Mouse (Mus musculus) midbrain, embryonic 11.5 days (tissue): ENCODE data around the gene Pptc7. TPM values are rescaled to one million over a fixed set of nuclear protein-coding genes. Genes with fewer than 3 reads are reported as not detected.

Experiments
- ATAC-seq: fragments of 200-750 bp; cut with Nextera tagmentation; 2 replicates; pipeline ENCODE4 v1.8.0; 2017; ENCODE audit warnings: moderate TSS enrichment, moderate library complexity; ENCODE audit not compliant: low FRiP score
- DNase-seq: peaks from one replicate; pipeline ENCODE4 v3.0.0; 2015; ENCODE audit warnings: low spot score; ENCODE audit errors: missing footprints
- H3K27ac ChIP-seq: fragments of 300-500 bp; sonication (generic); 2 replicates; pipeline ENCODE4 v1.5.1; 2014; ENCODE audit warnings: low read depth, low read length
- H3K27me3 ChIP-seq: fragments of 300-500 bp; sonication (generic); 2 replicates; pipeline ENCODE4 v1.6.1; 2014; ENCODE audit warnings: mild to moderate bottlenecking, low read length, moderate library complexity, mixed read lengths; ENCODE audit not compliant: control insufficient read depth, insufficient read depth
- H3K36me3 ChIP-seq: fragments of 300-500 bp; sonication (generic); 2 replicates; pipeline ENCODE4 v1.6.1; 2014; ENCODE audit warnings: mild to moderate bottlenecking, low read length, moderate library complexity, mixed read lengths; ENCODE audit not compliant: control insufficient read depth, insufficient read depth
- H3K4me1 ChIP-seq: fragments of 300-500 bp; sonication (generic); 2 replicates; pipeline ENCODE4 v1.6.1; 2014; ENCODE audit warnings: low read length; ENCODE audit not compliant: control insufficient read depth, insufficient read depth
- H3K4me2 ChIP-seq: fragments of 300-500 bp; sonication (generic); 2 replicates; pipeline ENCODE4 v1.6.1; 2014; ENCODE audit warnings: mild to moderate bottlenecking, moderate library complexity
- H3K4me3 ChIP-seq: fragments of 300-500 bp; sonication (generic); 2 replicates; pipeline ENCODE4 v1.5.1; 2014; ENCODE audit warnings: low read depth, low read length
- H3K9ac ChIP-seq: fragments of 300-500 bp; sonication (generic); 2 replicates; pipeline ENCODE4 v1.6.1; 2014; ENCODE audit warnings: low read length
- H3K9me3 ChIP-seq: fragments of 300-500 bp; sonication (generic); 2 replicates; pipeline ENCODE4 v1.6.1; 2016; ENCODE audit warnings: low read length; ENCODE audit not compliant: control insufficient read depth
- WGBS: fragments of 180-500 bp; shearing (Covaris S2); extraction: QIAGEN DNeasy Blood & Tissue Kit; methylation state at CpG from one replicate; pipeline ENCODE4 v1.1.7; 2014; 5-methylcytosine and 5-hydroxymethylcytosine counted together
- polyA plus RNA-seq: library from polyadenylated mRNA; unstranded; fragments of >200 nt; fragmentation: Nextera tagmentation; extraction: Ambion mirVana; gene quantifications from 2 replicates; pipeline ENCODE4 v1.2.1, GENCODE M21; 2014

The Pptc7 gene
- polyA plus RNA-seq, 1 experiment from 2014 or later, result 7.6 TPM

DNA sequence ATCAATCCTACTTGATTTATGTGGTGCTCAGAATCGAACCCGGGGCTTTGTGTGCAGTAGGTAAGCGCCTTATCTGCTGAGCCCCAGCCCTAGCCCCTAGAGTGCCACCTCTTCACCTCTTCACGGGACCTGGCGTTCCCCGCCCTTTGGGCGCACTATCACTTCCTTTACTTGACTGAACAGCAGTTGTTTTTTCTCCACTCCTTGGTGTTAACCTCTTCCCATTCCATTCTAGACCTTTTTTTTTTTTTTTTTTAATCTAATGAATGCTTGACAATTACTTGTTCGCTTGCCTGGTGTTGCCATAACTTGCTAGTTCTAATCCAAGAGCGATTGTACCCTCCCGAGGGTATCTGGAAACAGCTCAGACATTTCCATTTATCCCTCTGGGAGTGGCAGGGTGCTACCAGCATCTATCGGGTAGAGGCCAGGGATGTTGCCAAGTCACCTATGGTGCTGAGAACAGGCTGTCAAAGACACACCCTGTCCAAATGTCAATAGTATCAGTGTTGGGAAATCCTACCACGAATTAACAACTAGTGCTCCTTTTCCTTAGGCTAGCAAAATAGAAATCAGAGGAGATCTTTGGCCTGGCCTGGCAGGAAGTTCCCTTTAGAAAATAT is 4.3 kb upstream of the Pptc7 start:
- peaks cover 2% of the 10 kb centered on the region; the same call in 1 of the 2 replicates for H3K4me1 ChIP-seq
- no peak overlapping the region for H3K4me3 ChIP-seq
- no peak for DNase-seq
- no peaks in the 10 kb centered on the region for H3K27me3 ChIP-seq
- H3K27ac ChIP-seq, result no peak overlapping the region
- H3K4me2 ChIP-seq, result no peak overlapping the region
- H3K9me3 ChIP-seq, result no peaks in the 10 kb centered on the region
- no peaks in the 10 kb centered on the region for H3K36me3 ChIP-seq
- 82% methylated on average over 12 of the region's 12 CpGs for WGBS
- H3K9ac ChIP-seq, result no peak overlapping the region
- no peak for ATAC-seq

DNA sequence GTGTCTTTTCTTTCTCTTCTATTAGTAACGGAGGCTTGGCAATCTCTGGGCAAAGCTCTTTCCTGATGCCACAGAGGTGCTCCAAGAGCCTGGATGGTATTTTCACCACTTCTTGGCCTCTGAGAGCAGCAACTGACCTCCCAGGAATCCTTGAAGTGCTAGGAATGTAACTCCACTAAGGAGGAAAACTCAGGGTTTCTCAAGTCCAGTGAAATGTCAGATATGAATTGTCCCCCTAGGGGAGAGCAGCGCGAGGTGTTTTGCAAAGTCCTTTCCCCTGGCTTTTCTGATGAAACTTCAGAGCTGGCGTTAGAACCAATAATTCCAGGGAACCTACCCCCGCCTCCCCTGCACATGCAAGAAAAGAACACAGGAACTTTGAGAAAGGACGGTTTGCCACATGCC is 3.7 kb upstream of the Pptc7 start:
- DNase-seq, result no peak
- Histone ChIP-seq H3K27ac (no peak overlapping the region), H3K27me3 (no peaks in the 10 kb centered on the region), H3K4me1 (peaks cover 5% of the 10 kb centered on the region), H3K36me3 (no peaks in the 10 kb centered on the region), H3K4me3 (no peak overlapping the region), H3K9ac (no peak overlapping the region), H3K4me2 (no peak overlapping the region), H3K9me3 (no peaks in the 10 kb centered on the region)
- no peak for ATAC-seq
- WGBS, result 49% methylated on average over 6 of the region's 6 CpGs

DNA sequence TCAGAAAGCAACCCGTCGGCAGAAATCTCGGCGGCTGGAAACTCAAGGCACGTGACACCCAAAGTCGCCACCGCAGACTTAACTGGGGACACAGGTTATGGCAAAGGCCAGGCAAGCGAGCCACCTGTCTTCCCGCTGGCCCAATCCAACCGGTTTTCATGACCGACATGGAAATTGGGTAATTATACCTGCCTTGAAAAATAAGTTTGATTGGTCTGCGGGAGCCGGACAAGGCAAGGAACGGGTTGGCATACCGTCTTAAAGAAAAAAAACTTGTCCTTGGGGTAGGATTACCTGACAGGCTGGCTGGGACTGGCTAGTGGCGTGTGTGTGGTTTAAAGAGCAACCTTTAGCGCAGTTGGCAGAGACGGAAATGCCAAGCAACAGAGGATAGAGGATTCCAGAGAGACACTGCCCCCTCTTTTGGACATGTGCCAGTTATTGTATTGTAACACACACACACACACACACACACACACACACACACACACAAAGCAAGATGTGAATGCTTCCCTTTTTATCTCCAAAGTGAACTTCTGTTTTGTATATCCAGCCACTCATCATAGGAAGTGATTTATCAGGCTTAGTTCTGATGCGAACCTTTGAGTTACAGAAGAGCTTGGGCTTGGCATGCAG is 3.2 kb upstream of the Pptc7 start:
- H3K4me2 ChIP-seq, result no peak overlapping the region
- WGBS, result 42% methylated on average over 19 of the region's 19 CpGs
- DNase-seq, result no peak

DNA sequence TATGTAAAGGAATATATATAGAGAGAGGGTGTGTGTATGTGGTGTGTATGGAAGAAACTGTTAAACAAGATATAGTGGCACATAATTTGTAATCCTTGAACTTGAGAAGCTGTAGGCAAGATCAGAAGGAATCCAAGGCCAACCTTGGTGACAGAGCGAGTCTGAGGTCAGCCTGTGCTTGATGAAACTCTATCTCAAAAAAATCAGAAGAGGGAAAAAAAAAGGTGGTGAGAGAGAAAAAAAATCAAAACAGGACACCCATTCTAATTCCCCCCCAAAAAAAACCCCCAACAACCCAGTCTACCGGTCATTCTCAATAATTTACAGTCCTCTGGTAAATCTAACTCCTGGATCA is 360 bp upstream of the Pptc7 start:
- H3K9ac ChIP-seq, result no peak overlapping the region
- peak overlapping the region; percentile 99; the same call in 1 of the 2 replicates for H3K4me3 ChIP-seq
- H3K4me1 ChIP-seq, result peaks cover 15% of the 10 kb centered on the region
- H3K4me2 ChIP-seq, result peak overlapping the region; percentile 98
- 36% methylated on average over 2 of the region's 2 CpGs for WGBS
- H3K27ac ChIP-seq, result no peak overlapping the region
- no peaks in the 10 kb centered on the region for H3K36me3 ChIP-seq
- no peaks in the 10 kb centered on the region for H3K27me3 ChIP-seq
- H3K9me3 ChIP-seq, result no peaks in the 10 kb centered on the region
- ATAC-seq (peak; percentile 12; the same call in 1 of the 2 replicates), DNase-seq (no peak)

More for the DNA sequence above, 3.2 kb upstream of the Pptc7 start:
- Histone ChIP-seq H3K9me3 (no peaks in the 10 kb centered on the region), H3K27ac (no peak overlapping the region), H3K4me3 (no peak overlapping the region), H3K36me3 (no peaks in the 10 kb centered on the region), H3K9ac (no peak overlapping the region), H3K4me1 (peaks cover 11% of the 10 kb centered on the region), H3K27me3 (no peaks in the 10 kb centered on the region)
- ATAC-seq, result no peak

DNA sequence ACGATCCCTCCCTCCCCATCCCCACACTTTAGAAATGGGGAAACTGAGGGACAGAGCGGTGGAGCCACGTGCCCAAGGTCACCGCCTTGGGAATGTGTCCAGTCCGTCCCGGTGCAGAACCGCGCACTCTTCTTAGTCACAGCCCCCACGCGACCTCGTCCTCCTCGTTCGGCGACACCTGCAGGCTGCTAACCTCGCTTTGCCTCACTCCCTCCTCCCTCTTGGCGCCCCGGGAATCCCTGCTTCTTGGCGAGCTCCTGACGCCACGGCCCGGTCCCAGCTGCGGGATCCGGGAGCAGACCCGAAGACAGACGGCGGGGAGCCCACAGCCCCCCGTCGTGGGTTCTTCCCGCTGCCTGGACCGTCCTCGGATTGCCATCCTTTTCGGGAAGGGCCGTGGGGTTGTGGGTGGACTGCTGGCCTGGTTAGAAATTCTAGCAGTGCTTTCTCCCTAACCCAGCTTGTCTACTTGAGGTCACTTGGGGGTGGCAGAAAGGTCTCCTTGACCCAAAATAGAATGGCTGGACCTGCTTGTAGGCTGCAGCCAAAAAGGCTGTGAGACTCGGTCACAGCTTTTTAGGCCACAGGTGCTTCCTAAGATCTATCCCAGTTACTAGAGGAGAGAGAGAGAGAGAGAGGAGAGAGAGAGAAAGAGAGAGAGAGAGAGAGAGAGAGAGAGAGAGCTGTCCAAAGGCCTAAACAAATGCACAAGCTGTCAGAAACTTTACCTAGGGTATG is 1.0 kb downstream of the Pptc7 start:
- ATAC-seq, result peak; percentile 60
- H3K4me2 ChIP-seq, result peak overlapping the region; percentile 98
- DNase-seq, result no peak
- peak overlapping the region; percentile 99 for H3K4me3 ChIP-seq
- H3K27ac ChIP-seq, result no peak overlapping the region
- H3K9ac ChIP-seq, result peak overlapping the region; percentile 88
- 1% methylated on average over 34 of the region's 34 CpGs for WGBS
- H3K36me3 ChIP-seq, result no peaks in the 10 kb centered on the region
- H3K27me3 ChIP-seq, result no peaks in the 10 kb centered on the region
- peaks cover 15% of the 10 kb centered on the region for H3K4me1 ChIP-seq
- no peaks in the 10 kb centered on the region; the same call in 1 of the 2 replicates for H3K9me3 ChIP-seq

DNA sequence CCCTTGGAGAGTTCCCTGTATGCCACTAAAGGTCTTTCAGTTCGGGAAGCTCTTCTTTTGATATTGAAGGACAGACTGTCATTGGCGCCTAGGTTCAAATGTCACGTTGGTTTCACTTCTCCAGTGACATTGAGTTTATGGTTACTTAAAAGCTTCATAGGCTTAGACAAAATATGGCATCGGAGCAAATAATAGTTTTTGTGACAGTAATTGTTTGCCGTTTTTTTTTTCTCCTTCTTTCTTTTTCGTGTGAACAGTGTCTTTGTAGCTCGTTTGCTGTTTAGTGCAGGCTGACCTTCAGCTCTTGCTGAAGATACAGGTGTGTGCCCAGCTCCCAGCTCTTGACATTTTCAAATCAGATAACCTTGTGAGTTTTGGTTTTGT is 1.6 kb downstream of the Pptc7 start:
- Histone ChIP-seq H3K4me3 (peak overlapping the region; percentile 99), H3K27me3 (no peaks in the 10 kb centered on the region), H3K4me1 (peaks cover 15% of the 10 kb centered on the region), H3K36me3 (no peaks in the 10 kb centered on the region), H3K4me2 (peak overlapping the region; percentile 98), H3K27ac (no peak overlapping the region), H3K9me3 (no peaks in the 10 kb centered on the region; the same call in 1 of the 2 replicates), H3K9ac (no peak overlapping the region)
- no peak for ATAC-seq
- 65% methylated on average over 7 of the region's 7 CpGs for WGBS
- no peak for DNase-seq

DNA sequence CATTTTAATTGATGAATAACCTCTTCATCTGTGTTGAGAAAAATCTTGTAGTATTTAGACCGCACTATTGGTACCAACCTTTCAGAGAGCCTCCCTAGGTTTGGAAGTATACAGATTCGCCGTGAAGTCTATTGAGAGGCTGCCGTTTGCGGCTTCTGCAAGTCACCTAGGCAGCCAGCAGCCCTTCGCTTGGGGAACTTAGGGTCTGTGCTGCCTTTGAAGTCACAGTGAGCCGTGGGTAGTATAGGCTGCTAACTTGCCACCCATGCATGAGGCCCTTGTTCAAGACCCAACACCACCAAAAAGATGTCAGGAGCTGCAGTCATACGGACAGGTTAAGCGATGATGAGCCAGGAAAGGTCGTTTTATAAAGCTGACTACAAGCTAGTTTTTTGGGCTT is 2.0 kb downstream of the Pptc7 start:
- no peak overlapping the region for H3K9ac ChIP-seq
- no peaks in the 10 kb centered on the region for H3K27me3 ChIP-seq
- peaks cover 15% of the 10 kb centered on the region for H3K4me1 ChIP-seq
- H3K9me3 ChIP-seq, result no peaks in the 10 kb centered on the region; the same call in 1 of the 2 replicates
- no peak for ATAC-seq
- H3K4me3 ChIP-seq, result no peak overlapping the region
- H3K36me3 ChIP-seq, result no peaks in the 10 kb centered on the region
- no peak overlapping the region for H3K27ac ChIP-seq
- 86% methylated on average over 10 of the region's 10 CpGs for WGBS
- no peak for DNase-seq
- peak overlapping the region; percentile 11; the same call in 1 of the 2 replicates for H3K4me2 ChIP-seq

DNA sequence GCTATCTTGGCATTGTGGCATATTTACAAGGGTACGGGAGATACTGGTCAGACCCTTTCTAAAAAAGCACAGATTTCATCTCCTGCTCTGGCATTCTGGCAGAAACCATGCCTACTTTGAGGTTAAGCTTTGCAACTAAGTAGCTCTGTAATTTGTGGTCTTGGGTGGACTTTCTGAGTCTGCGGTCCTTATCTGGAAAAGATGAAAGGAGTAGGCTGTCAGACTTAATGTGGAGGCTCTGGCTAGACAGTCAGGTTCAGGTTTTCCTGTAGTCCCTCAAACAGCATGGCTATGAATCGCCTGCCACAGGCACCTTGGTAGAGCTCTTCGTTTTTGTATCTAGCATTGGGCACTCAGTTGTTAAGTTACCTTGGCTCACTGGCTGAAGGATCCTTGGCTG is 2.9 kb downstream of the Pptc7 start:
- Histone ChIP-seq H3K27me3 (no peaks in the 10 kb centered on the region), H3K36me3 (no peaks in the 10 kb centered on the region), H3K27ac (no peak overlapping the region), H3K4me3 (no peak overlapping the region), H3K9me3 (no peaks in the 10 kb centered on the region; the same call in 1 of the 2 replicates), H3K4me1 (peaks cover 15% of the 10 kb centered on the region), H3K9ac (no peak overlapping the region), H3K4me2 (no peak overlapping the region)
- DNase-seq (no peak), ATAC-seq (no peak)
- WGBS, result 91% methylated on average over 4 of the region's 4 CpGs
